Mouse (Mus musculus) small intestine, adult 2 months (tissue): ENCODE data around the gene Cyp2a22.
"Not testable (repeated sequence)": the region's sequence is repeated elsewhere in the genome, so short reads cannot be mapped to it uniquely, and the experiment has no call there.

ENCODE experiments used
- CTCF ChIP-seq: fragments of 200-500 bp; IDR thresholded peaks from 2 replicates; pipeline ENCODE4 v1.5.1; 2012; ENCODE audit warnings: low read depth, mild to moderate bottlenecking, control low read depth, inconsistent platforms, low read length, moderate library complexity, mixed read lengths; ENCODE audit not compliant: insufficient replicate concordance, insufficient read length; ENCODE audit errors: extremely low read depth
- POLR2A ChIP-seq: fragments of 200-500 bp; IDR thresholded peaks from 2 replicates; pipeline ENCODE4 v1.6.1; 2012; ENCODE audit warnings: low read depth, mild to moderate bottlenecking, control low read depth, inconsistent platforms, low read length, moderate library complexity

GRCm38 (mm10) chr7:26952671-26953070 is 13.5 kb upstream of the Cyp2a22 start:
- TF ChIP-seq POLR2A, CTCF: not testable (repeated sequence)
